17 mouse cellular contexts compared by ENCODE assay signal in the genomic region with DNA sequence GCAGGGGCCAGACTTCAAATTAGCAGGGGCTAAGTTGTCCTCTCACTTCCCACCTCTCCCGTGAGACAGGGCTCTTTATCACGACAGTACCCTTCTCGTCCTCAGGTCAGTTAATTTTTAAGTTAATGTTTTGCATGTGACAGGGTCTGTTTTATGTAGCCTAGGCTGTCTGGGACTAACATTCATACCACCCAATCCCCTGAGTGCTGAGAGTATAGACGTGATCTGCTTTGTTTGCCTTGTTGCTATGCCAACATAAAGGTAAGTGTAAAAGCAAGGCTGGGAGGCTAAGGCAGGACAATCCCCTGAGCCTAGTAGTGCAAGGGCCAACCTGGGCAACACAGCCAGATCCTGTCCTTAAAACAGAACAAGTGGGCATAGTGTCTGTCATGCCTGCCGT. TPM values are rescaled to one million over a fixed set of nuclear protein-coding genes. Genes with fewer than 3 reads are reported as not detected.
A peak's percentile ranks its signal among the peaks of the same experiment; 100 is the strongest.
DNase-seq lines count a peak whose midpoint lies in the region; TF ChIP-seq lines count a peak whose summit lies in the region.
"Had no signal": no experiment of that assay in that cellular context is flagged by ENCODE, and none has a peak within 500 bp of the region (broad histone marks: within the 10 kb centered on the region; RNA-seq: fewer than 3 reads in every experiment).

No protein-coding gene starts in this region.

- H3K27me3 ChIP-seq in embryonic facial prominence, embryonic 10.5 days (replicated peaks; ENCODE audit: low read depth, poor library complexity, severe bottlenecking) = no peaks in the 10 kb centered on the region
- no peaks in the 10 kb centered on the region for H3K27me3 ChIP-seq in splenic B cell, adult 2 months (ENCODE audit: control insufficient read depth, insufficient read depth, low read length, poor library complexity, severe bottlenecking)
- H3K27me3 ChIP-seq: embryonic facial prominence, embryonic 12.5 days; forebrain, embryonic 12.5 days; heart, embryonic 12.5 days; hindbrain, embryonic 12.5 days had no signal

- H3K36me3 ChIP-seq in embryonic facial prominence, embryonic 10.5 days (replicated peaks) = no peaks in the 10 kb centered on the region
- H3K36me3 ChIP-seq in splenic B cell, adult 2 months (ENCODE audit: control insufficient read depth, insufficient read depth, low read length, poor library complexity, severe bottlenecking) = no peaks in the 10 kb centered on the region
- H3K36me3 ChIP-seq: embryonic facial prominence, embryonic 12.5 days; forebrain, embryonic 12.5 days; G1E; heart, embryonic 12.5 days; hindbrain, embryonic 12.5 days had no signal

- no peaks in the 10 kb centered on the region for H3K9me3 ChIP-seq in embryonic facial prominence, embryonic 10.5 days
- H3K9me3 ChIP-seq: embryonic facial prominence, embryonic 12.5 days; forebrain, embryonic 12.5 days; heart, embryonic 12.5 days; hindbrain, embryonic 12.5 days had no signal

- TF ChIP-seq POLR2A in bone marrow, adult 2 months (IDR thresholded peaks at IDR 0.05; ENCODE audit: borderline replicate concordance, control insufficient read depth, low read depth, low read length) = no peak

- no peak for TF ChIP-seq CTCF in layer of hippocampus, adult 2 months (conservative IDR thresholded peaks at IDR 0.05)
- TF ChIP-seq CTCF in bone marrow, adult 2 months (IDR thresholded peaks at IDR 0.05; ENCODE audit: control insufficient read depth, insufficient read depth, low read length) = no peak

- H3K4me3 ChIP-seq in layer of hippocampus, adult 2 months = no peak overlapping the region
- H3K4me3 ChIP-seq in bone marrow, adult 2 months (replicated peaks; ENCODE audit: control insufficient read depth, low read depth, low read length) = no peak overlapping the region
- H3K4me3 ChIP-seq in embryonic facial prominence, embryonic 10.5 days = no peak overlapping the region
- H3K4me3 ChIP-seq: embryonic facial prominence, embryonic 12.5 days; forebrain, embryonic 12.5 days; heart, embryonic 12.5 days; hindbrain, embryonic 12.5 days had no signal

- no peak for DNase-seq in layer of hippocampus, adult 2 months (ENCODE audit: low spot score in 2 of 2)
- no peak for DNase-seq in layer of hippocampus, adult 18-20 months (ENCODE audit: low spot score in 2 of 2)
- no peak for DNase-seq in embryonic facial prominence, embryonic 10.5 days (ENCODE audit: low spot score)
- DNase-seq in splenic B cell, adult 2 months (ENCODE audit: low read depth, low spot score) = peak; percentile 47
- DNase-seq in adrenal gland, adult (ENCODE audit: inconsistent age in 2 of 2, low spot score in 1 of 2) = no peak
- DNase-seq in right cerebral cortex, postnatal 25 days = no peak
- DNase-seq: adrenal gland, adult 8-10 months; cerebellum, postnatal 36 days; kidney, adult 9 months; lung, postnatal 4 days; thymus, adult 2 months had no signal

- 34% methylated on average over 5 of the region's 5 CpGs for WGBS in bone marrow, adult 2 months
- 39% methylated on average over 5 of the region's 5 CpGs for WGBS in embryonic facial prominence, embryonic 10.5 days

- H3K27ac ChIP-seq in layer of hippocampus, adult 2 months = peak overlapping the region; percentile 90
- peak overlapping the region; percentile 8; the same call in 1 of the 2 replicates for H3K27ac ChIP-seq in bone marrow, adult 2 months (ENCODE audit: control insufficient read depth, insufficient read depth, low read depth, low read length, poor library complexity)
- peak overlapping the region; percentile 32; the same call in 1 of the 2 replicates for H3K27ac ChIP-seq in embryonic facial prominence, embryonic 10.5 days (replicated peaks)
- H3K27ac ChIP-seq: embryonic facial prominence, embryonic 12.5 days; forebrain, embryonic 12.5 days; hindbrain, embryonic 12.5 days had no signal

- H3K4me1 ChIP-seq in bone marrow, adult 2 months (ENCODE audit: control insufficient read depth, insufficient read depth, low read length) = peaks cover 6% of the 10 kb centered on the region
- peaks cover 19% of the 10 kb centered on the region for H3K4me1 ChIP-seq in embryonic facial prominence, embryonic 10.5 days

RNA-seq across cellular contexts. Expression of a gene that starts 16.5 kb away (rescaled TPM):
- under 1 TPM in 1 of 2 experiments, not detected in 1; 0.54 TPM for total RNA-seq in layer of hippocampus, adult 2 months (2021)
- total RNA-seq in layer of hippocampus, adult 18-20 months (2021) = under 1 TPM; 0.27 to 0.66 TPM
- 0.50 and 1.4 TPM in 2 replicates for polyA plus RNA-seq in bone marrow, adult 2 months (2011; ENCODE audit: insufficient read depth, insufficient read length, low replicate concordance, missing spikeins)
- polyA plus RNA-seq in embryonic facial prominence, embryonic 10.5 days (2016; fragmentation: Nextera tagmentation; extraction: Ambion mirVana) = 0.59 and 0.71 TPM in 2 replicates
- total RNA-seq: G1E had no signal
- polyA plus RNA-seq: G1E had no signal

RNA-seq across cellular contexts. Expression of a gene that starts 25.4 kb away (rescaled TPM):
- total RNA-seq in layer of hippocampus, adult 2 months (2021) = 10 to 100 TPM; 50.6 to 53.3 TPM
- total RNA-seq in layer of hippocampus, adult 18-20 months (2021) = 10 to 100 TPM; 53.2 to 57.5 TPM
- polyA plus RNA-seq in bone marrow, adult 2 months (2011; ENCODE audit: insufficient read depth, insufficient read length, low replicate concordance, missing spikeins) = 27.4 and 42.0 TPM in 2 replicates
- 86.5 and 91.5 TPM in 2 replicates for polyA plus RNA-seq in embryonic facial prominence, embryonic 10.5 days (2016; fragmentation: Nextera tagmentation; extraction: Ambion mirVana)

RNA-seq across cellular contexts. Expression of a gene that starts 55.4 kb away (rescaled TPM):
- total RNA-seq in layer of hippocampus, adult 2 months (2021) = 10 to 100 TPM; 39.8 to 54.8 TPM
- total RNA-seq in layer of hippocampus, adult 18-20 months (2021) = 100 to 1,000 TPM in 1 of 2 experiments, 10 to 100 TPM in 1; 87.1 to 105 TPM
- 9.1 and 10.0 TPM in 2 replicates for polyA plus RNA-seq in bone marrow, adult 2 months (2011; ENCODE audit: insufficient read depth, insufficient read length, low replicate concordance, missing spikeins)
- 4.7 and 5.3 TPM in 2 replicates for polyA plus RNA-seq in embryonic facial prominence, embryonic 10.5 days (2016; fragmentation: Nextera tagmentation; extraction: Ambion mirVana)
- total RNA-seq: G1E had no signal

Comparison
In these comparisons a context has a peak if more than half of its experiments do, and no peak if none do; other contexts are left out.
1. H3K27ac ChIP-seq: peak in every context shown above with its lines; median percentile 90 in layer of hippocampus, adult 2 months; 32 in embryonic facial prominence, embryonic 10.5 days; 8 in bone marrow, adult 2 months.